Mouse (Mus musculus) heart, postnatal 0 days (tissue): ENCODE measurements at regions not wholly inside any gene's neighbourhood (a gene's known extent, or its start where the extent isn't known, plus 50 kb on each side); places are given as distances from the start of the nearest gene placed in this dataset.

Experiments
- CTCF ChIP-seq: IDR thresholded peaks from 2 replicates; pipeline ENCODE4 v1.5.1; 2016; ENCODE audit warnings: antibody characterized with exemption, control low read depth, low read depth
- EP300 ChIP-seq: IDR thresholded peaks from 2 replicates; pipeline ENCODE4 v1.6.1; 2016; ENCODE audit warnings: antibody characterized with exemption, low read depth

GRCm38 (mm10) chr4:55145968-55146367 lies 201.1 kb downstream of the Zfp462 start:
- TF ChIP-seq EP300 (no peak), CTCF (no peak)
